Mouse (Mus musculus): ENCODE results near the gene Ncoa1. TPM values are rescaled to one million over a fixed set of nuclear protein-coding genes. Genes with fewer than 3 reads are reported as not detected.

The Ncoa1 gene
- total RNA-seq, 1 experiment = 13.3 TPM

DNA sequence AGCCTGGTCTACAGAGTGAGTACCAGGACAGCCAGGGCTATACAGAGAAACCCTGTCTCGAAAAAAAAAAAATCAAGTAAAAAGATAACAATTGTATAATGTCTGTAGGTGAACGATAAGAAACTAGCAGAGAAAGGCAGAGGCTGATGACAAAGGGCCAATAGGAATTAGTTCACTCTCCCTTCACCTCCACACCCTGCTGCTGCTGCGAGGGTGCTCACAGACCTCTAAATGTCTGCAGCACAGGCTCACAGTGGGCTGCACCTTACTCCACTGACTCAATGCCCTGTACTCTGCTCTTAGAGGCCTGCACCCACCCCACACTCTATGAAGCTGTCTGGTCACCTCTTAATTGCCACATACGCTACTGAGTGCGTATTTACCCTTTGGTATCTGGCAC is 45.0 kb downstream of the Ncoa1 start:
- H3K27ac ChIP-seq (ENCODE audit: insufficient read depth, low read depth, low read length, poor library complexity, severe bottlenecking) = no peak overlapping the region
- TF ChIP-seq ZNF384 (IDR thresholded peaks at IDR 0.05; ENCODE audit: low read depth, low read length) = no peak
- no peak for TF ChIP-seq CHD2 (IDR thresholded peaks at IDR 0.05; ENCODE audit: low read depth, low read length)
- no peak for TF ChIP-seq ZC3H11A (IDR thresholded peaks at IDR 0.05; ENCODE audit: borderline replicate concordance, low read depth, low read length)
- no peak for TF ChIP-seq MAFK (IDR thresholded peaks at IDR 0.05; ENCODE audit: insufficient read depth, low read depth, low read length)
- no peak for TF ChIP-seq HCFC1 (IDR thresholded peaks at IDR 0.05; ENCODE audit: borderline replicate concordance, insufficient read depth, low read length)
- no peaks in the 10 kb centered on the region for H3K36me3 ChIP-seq (ENCODE audit: control insufficient read depth, insufficient read depth, low read length, poor library complexity, severe bottlenecking)
- no peak for DNase-seq (ENCODE audit: low read depth, low spot score)
- H3K4me3 ChIP-seq (ENCODE audit: insufficient read depth in 1 of 2, low read depth in 1 of 2, low read length in 2 of 2, poor library complexity in 1 of 2, severe bottlenecking in 1 of 2) = no peak overlapping the region
- H3K9ac ChIP-seq (ENCODE audit: insufficient read depth, low read depth, low read length, poor library complexity, severe bottlenecking) = no peak overlapping the region
- no peaks in the 10 kb centered on the region for H3K4me1 ChIP-seq (ENCODE audit: control insufficient read depth in 2 of 2, insufficient read depth in 2 of 2, low read length in 2 of 2, poor library complexity in 1 of 2)
- no peaks in the 10 kb centered on the region for H3K9me3 ChIP-seq (ENCODE audit: control insufficient read depth, insufficient read depth, low read depth, low read length)
- in situ Hi-C loops (cut with MboI; ENCODE audit: low sequenced_read_pairs in 2 of 2, unreplicated experiment in 2 of 2) = no loop called here

DNA sequence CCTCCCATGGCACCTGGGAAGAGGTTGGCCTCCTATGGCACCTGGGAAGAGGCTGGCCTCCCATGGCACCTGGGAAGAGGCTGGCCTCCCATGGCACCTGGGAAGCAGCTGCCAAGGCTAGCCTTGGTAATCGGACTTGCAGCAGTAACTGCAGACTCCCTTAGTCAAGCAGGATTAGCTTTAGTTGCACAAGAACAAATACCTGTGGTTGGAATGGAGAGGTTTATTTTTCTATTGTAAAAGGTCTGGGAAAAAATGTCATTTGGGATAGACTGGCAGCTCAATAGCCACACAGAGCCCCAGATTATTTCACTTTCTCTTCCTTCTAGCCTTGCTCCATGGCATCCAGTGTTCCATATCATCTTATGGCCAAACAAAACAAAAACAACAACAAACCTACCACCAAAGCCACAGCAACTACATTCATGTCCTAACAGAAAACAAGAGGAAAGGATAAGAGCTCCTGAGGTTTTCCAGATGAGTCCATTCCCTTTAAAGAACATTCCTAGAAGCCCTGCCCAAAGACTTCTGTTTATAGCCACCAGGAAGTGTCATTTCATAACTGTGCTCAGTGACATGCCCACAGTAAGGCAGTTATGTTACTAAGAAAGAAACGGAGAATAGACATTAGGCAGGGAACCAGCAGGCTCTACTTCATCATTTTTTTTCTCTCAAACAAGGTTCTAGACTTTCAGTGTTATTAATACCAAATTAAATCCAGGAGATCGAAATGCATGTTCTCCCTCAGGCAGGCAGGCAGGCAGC is 46.7 kb downstream of the Ncoa1 start:
- no peaks in the 10 kb centered on the region for H3K9me3 ChIP-seq (ENCODE audit: control insufficient read depth, insufficient read depth, low read depth, low read length)
- TF ChIP-seq CHD2 (IDR thresholded peaks at IDR 0.05; ENCODE audit: low read depth, low read length) (no peak), ZNF384 (IDR thresholded peaks at IDR 0.05; ENCODE audit: low read depth, low read length) (no peak), MAFK (IDR thresholded peaks at IDR 0.05; ENCODE audit: insufficient read depth, low read depth, low read length) (no peak), HCFC1 (IDR thresholded peaks at IDR 0.05; ENCODE audit: borderline replicate concordance, insufficient read depth, low read length) (no peak), ZC3H11A (IDR thresholded peaks at IDR 0.05; ENCODE audit: borderline replicate concordance, low read depth, low read length) (no peak)
- 0 out of 2 replicates have a peak overlapping the region, but pooled peaks have one; percentile 14 for H3K9ac ChIP-seq (ENCODE audit: insufficient read depth, low read depth, low read length, poor library complexity, severe bottlenecking)
- no peaks in the 10 kb centered on the region for H3K36me3 ChIP-seq (ENCODE audit: control insufficient read depth, insufficient read depth, low read length, poor library complexity, severe bottlenecking)
- in situ Hi-C loops (cut with MboI; ENCODE audit: low sequenced_read_pairs in 2 of 2, unreplicated experiment in 2 of 2) = no loop called here
- H3K27ac ChIP-seq (ENCODE audit: insufficient read depth, low read depth, low read length, poor library complexity, severe bottlenecking) = no peak overlapping the region
- H3K4me3 ChIP-seq (ENCODE audit: insufficient read depth in 1 of 2, low read depth in 1 of 2, low read length in 2 of 2, poor library complexity in 1 of 2, severe bottlenecking in 1 of 2) = peak overlapping the region in 1 of 2 experiments; percentile 48; a peak in 1 of 4 replicates
- no peaks in the 10 kb centered on the region for H3K4me1 ChIP-seq (ENCODE audit: control insufficient read depth in 2 of 2, insufficient read depth in 2 of 2, low read length in 2 of 2, poor library complexity in 1 of 2)
- DNase-seq (ENCODE audit: low read depth, low spot score) = no peak

DNA sequence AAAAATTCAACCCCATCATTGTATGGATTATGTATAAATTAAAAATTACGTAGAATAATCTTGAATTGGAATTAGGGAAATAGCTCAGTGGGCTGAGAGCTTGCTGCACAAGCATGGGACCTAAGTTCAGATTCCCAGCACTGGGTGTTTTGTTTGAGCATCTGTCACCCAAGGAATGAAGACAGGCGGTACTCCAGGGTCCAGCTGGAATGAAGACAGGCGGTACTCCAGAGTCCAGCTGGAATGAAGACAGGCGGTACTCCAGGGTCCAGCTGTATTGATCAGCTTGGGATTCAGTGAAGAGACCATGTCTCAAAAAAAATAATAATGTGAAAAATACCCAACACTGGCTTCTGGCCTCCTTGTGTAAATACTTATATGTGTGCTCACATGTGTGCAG is 58.2 kb downstream of the Ncoa1 start:
- H3K36me3 ChIP-seq (ENCODE audit: control insufficient read depth, insufficient read depth, low read length, poor library complexity, severe bottlenecking) = no peaks in the 10 kb centered on the region
- no peak overlapping the region for H3K9ac ChIP-seq (ENCODE audit: insufficient read depth, low read depth, low read length, poor library complexity, severe bottlenecking)
- in situ Hi-C loops (cut with MboI; ENCODE audit: low sequenced_read_pairs in 2 of 2, unreplicated experiment in 2 of 2) = no loop called here
- H3K4me3 ChIP-seq (ENCODE audit: insufficient read depth in 1 of 2, low read depth in 1 of 2, low read length in 2 of 2, poor library complexity in 1 of 2, severe bottlenecking in 1 of 2) = no peak overlapping the region
- no peaks in the 10 kb centered on the region for H3K4me1 ChIP-seq (ENCODE audit: control insufficient read depth in 2 of 2, insufficient read depth in 2 of 2, low read length in 2 of 2, poor library complexity in 1 of 2)
- no peaks in the 10 kb centered on the region for H3K9me3 ChIP-seq (ENCODE audit: control insufficient read depth, insufficient read depth, low read depth, low read length)
- no peak for TF ChIP-seq MAFK (IDR thresholded peaks at IDR 0.05; ENCODE audit: insufficient read depth, low read depth, low read length)
- no peak for TF ChIP-seq CHD2 (IDR thresholded peaks at IDR 0.05; ENCODE audit: low read depth, low read length)
- TF ChIP-seq HCFC1 (IDR thresholded peaks at IDR 0.05; ENCODE audit: borderline replicate concordance, insufficient read depth, low read length) = no peak
- no peak overlapping the region for H3K27ac ChIP-seq (ENCODE audit: insufficient read depth, low read depth, low read length, poor library complexity, severe bottlenecking)
- DNase-seq (ENCODE audit: low read depth, low spot score) = no peak

DNA sequence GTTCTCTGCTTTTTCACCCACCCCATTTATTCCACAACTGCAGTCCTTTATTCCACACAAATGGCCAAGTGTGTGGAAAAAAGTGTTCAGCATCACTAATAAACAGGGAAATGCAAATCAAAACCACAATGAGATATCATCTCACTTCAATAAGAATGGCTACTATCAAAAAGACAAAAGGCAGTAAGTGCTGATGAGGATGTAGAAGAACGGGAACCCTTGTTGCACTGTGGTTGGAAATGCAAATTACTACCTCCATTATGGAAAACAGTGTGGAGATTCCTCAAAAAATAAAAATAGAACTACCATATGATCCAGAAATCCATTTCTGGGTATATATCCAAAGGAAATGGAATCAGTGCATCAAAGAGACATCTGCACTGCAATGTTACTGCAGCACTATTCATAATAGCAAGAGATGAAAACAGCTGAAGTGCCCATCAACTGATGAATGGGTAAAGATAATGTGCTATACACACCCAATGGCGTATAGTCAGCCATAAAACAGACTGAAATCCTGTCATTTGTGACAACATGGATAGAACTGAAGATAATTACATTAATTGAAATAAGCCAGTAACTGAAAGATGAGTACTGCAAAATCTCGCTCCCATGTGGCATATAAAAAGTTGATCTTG is 59.2 kb downstream of the Ncoa1 start:
- H3K27ac ChIP-seq (ENCODE audit: insufficient read depth, low read depth, low read length, poor library complexity, severe bottlenecking) = no peak overlapping the region
- in situ Hi-C loops (cut with MboI; ENCODE audit: low sequenced_read_pairs in 2 of 2, unreplicated experiment in 2 of 2) = no loop called here

More for the DNA sequence above, 59.2 kb downstream of the Ncoa1 start:
- no peaks in the 10 kb centered on the region for H3K36me3 ChIP-seq (ENCODE audit: control insufficient read depth, insufficient read depth, low read length, poor library complexity, severe bottlenecking)
- no peaks in the 10 kb centered on the region for H3K9me3 ChIP-seq (ENCODE audit: control insufficient read depth, insufficient read depth, low read depth, low read length)
- DNase-seq (ENCODE audit: low read depth, low spot score) = no peak
- TF ChIP-seq MAFK (IDR thresholded peaks at IDR 0.05; ENCODE audit: insufficient read depth, low read depth, low read length) (no peak), CHD2 (IDR thresholded peaks at IDR 0.05; ENCODE audit: low read depth, low read length) (no peak), HCFC1 (IDR thresholded peaks at IDR 0.05; ENCODE audit: borderline replicate concordance, insufficient read depth, low read length) (no peak), ZC3H11A (IDR thresholded peaks at IDR 0.05; ENCODE audit: borderline replicate concordance, low read depth, low read length) (no peak), ZNF384 (IDR thresholded peaks at IDR 0.05; ENCODE audit: low read depth, low read length) (no peak)
- H3K4me1 ChIP-seq (ENCODE audit: control insufficient read depth in 2 of 2, insufficient read depth in 2 of 2, low read length in 2 of 2, poor library complexity in 1 of 2) = no peaks in the 10 kb centered on the region
- H3K4me3 ChIP-seq (ENCODE audit: insufficient read depth in 1 of 2, low read depth in 1 of 2, low read length in 2 of 2, poor library complexity in 1 of 2, severe bottlenecking in 1 of 2) = no peak overlapping the region
- no peak overlapping the region for H3K9ac ChIP-seq (ENCODE audit: insufficient read depth, low read depth, low read length, poor library complexity, severe bottlenecking)
